Mouse (Mus musculus): ENCODE results near the gene Sec14l3. TPM values are rescaled to one million over a fixed set of nuclear protein-coding genes. Genes with fewer than 3 reads are reported as not detected.

The Sec14l3 gene
- total RNA-seq, 4 experiments from 2014 or later: 0.34 TPM; not detected in 3

GRCm38 (mm10) chr11:4060866-4061575 lies 3.6 kb upstream of the Sec14l3 start:
- DNase-seq: no peak

GRCm38 (mm10) chr11:4062523-4062922 lies 2.1 kb upstream of the Sec14l3 start:
- no peak for DNase-seq

GRCm38 (mm10) chr11:4062981-4063380 lies 1.7 kb upstream of the Sec14l3 start:
- DNase-seq: no peak

- DNase-seq: no peak
These were observed 5.0 kb downstream of the Sec14l3 start for GRCm38 (mm10) chr11:4069664-4070063.

- DNase-seq: no peak
These were observed 12.0 kb downstream of the Sec14l3 start for GRCm38 (mm10) chr11:4076633-4077032.

GRCm38 (mm10) chr11:4078267-4078933 lies 13.8 kb downstream of the Sec14l3 start:
- no peak for DNase-seq

GRCm38 (mm10) chr11:4080219-4080618 lies 15.6 kb downstream of the Sec14l3 start:
- DNase-seq: no peak

- peak; percentile 24 for DNase-seq
These were observed 18.9 kb downstream of the Sec14l3 start for GRCm38 (mm10) chr11:4083316-4084078.

- DNase-seq: no peak
These were observed 21.6 kb downstream of the Sec14l3 start for GRCm38 (mm10) chr11:4086246-4086645.

- no peak for DNase-seq
These were observed 22.6 kb downstream of the Sec14l3 start for GRCm38 (mm10) chr11:4087267-4087666.

GRCm38 (mm10) chr11:4093459-4094377 lies 29.1 kb downstream of the Sec14l3 start:
- no peak for DNase-seq

GRCm38 (mm10) chr11:4094378-4095170 lies 29.9 kb downstream of the Sec14l3 start:
- DNase-seq: peak; percentile 50

- DNase-seq: peak; percentile 50
These were observed 30.8 kb downstream of the Sec14l3 start, which contains the start of gene Mtfp1 for GRCm38 (mm10) chr11:4095171-4096053. Mtfp1 (minus strand) TSS chr11:4095445.

GRCm38 (mm10) chr11:4096054-4096984 lies 31.7 kb downstream of the Sec14l3 start:
- DNase-seq: peak; percentile 99

GRCm38 (mm10) chr11:4097091-4097621 lies 32.5 kb downstream of the Sec14l3 start:
- DNase-seq: no peak

- no peak for DNase-seq
These were observed 33.5 kb downstream of the Sec14l3 start for GRCm38 (mm10) chr11:4098120-4098519.

GRCm38 (mm10) chr11:4098816-4099215 lies 34.2 kb downstream of the Sec14l3 start:
- DNase-seq: no peak

- DNase-seq: no peak
These were observed 34.8 kb downstream of the Sec14l3 start for GRCm38 (mm10) chr11:4099447-4099846.

- no peak for DNase-seq
These were observed 37.2 kb downstream of the Sec14l3 start for GRCm38 (mm10) chr11:4101851-4102250.

Data from adrenal gland, adult 8-10 months (tissue).